8 mouse cellular contexts compared by ENCODE assay signal in genomic region chr17:80479295-80480030, GRCm38 (mm10). TPM values are rescaled to one million over a fixed set of nuclear protein-coding genes. Genes with fewer than 3 reads are reported as not detected.
A peak's percentile ranks its signal among the peaks of the same experiment; 100 is the strongest.
DNase-seq lines count a peak whose midpoint lies in the region; ATAC-seq lines count a peak whose summit lies in the region.

No protein-coding gene starts in this region.

- H3K9ac ChIP-seq in hindbrain, embryonic 12.5 days, result peak overlapping the region; percentile 97

- no peaks in the 10 kb centered on the region for H3K9me3 ChIP-seq in hindbrain, embryonic 12.5 days (replicated peaks)

- peaks cover 25% of the 10 kb centered on the region for H3K4me1 ChIP-seq in hindbrain, embryonic 12.5 days

- H3K4me2 ChIP-seq in hindbrain, embryonic 12.5 days (replicated peaks), result peak overlapping the region; percentile 65

- no peaks in the 10 kb centered on the region for H3K27me3 ChIP-seq in hindbrain, embryonic 12.5 days

- H3K4me3 ChIP-seq in hindbrain, embryonic 12.5 days, result peak overlapping the region; percentile 96

- H3K36me3 ChIP-seq in hindbrain, embryonic 12.5 days, result 0 out of 2 replicates have a peak, but pooled peaks cover 8% of the 10 kb centered on the region

- ATAC-seq in hindbrain, embryonic 12.5 days (ENCODE audit: low FRiP score), result peak; percentile 52

- DNase-seq in NIH3T3 (ENCODE audit: low read depth), result peak; percentile 67
- DNase-seq in cerebellum, postnatal 10 days, result peak; percentile 70
- peak; percentile 46 to 64 for DNase-seq in frontal cortex, postnatal 10 days (ENCODE audit: low spot score in 2 of 2)
- DNase-seq in layer of hippocampus, postnatal 36 days, result peak; percentile 55 to 56
- DNase-seq in lung, postnatal 36 days, result peak; percentile 52
- peak; percentile 67 for DNase-seq in retina, postnatal 1 day
- peak; percentile 76 for DNase-seq in thymus, postnatal 4 days

- 1% methylated on average over 58 of the region's 71 CpGs for WGBS in hindbrain, embryonic 12.5 days

- H3K27ac ChIP-seq in hindbrain, embryonic 12.5 days, result peak overlapping the region; percentile 94

RNA-seq across cellular contexts. Expression of gene Sos1, which starts 0.8 kb away (rescaled TPM):
- polyA plus RNA-seq in hindbrain, embryonic 12.5 days (2016; fragmentation: Nextera tagmentation; extraction: Ambion mirVana), result 9.7 and 10.2 TPM in 2 replicates
- total RNA-seq in layer of hippocampus, postnatal 36 days (2021), result 10 to 100 TPM; 36.5 to 36.6 TPM

Comparison
In these comparisons a context has a peak if more than half of its experiments do, and no peak if none do; other contexts are left out.
1. Peak in every context shown above with its lines: DNase-seq, ATAC-seq, H3K4me3 ChIP-seq and H3K27ac ChIP-seq.